Mouse (Mus musculus) heart, adult 9 months (tissue): ENCODE results near the gene Duxf3.
"Not testable (repeated sequence)": the region's sequence is repeated elsewhere in the genome, so short reads cannot be mapped to it uniquely, and the experiment has no call there.

Experiments used
- DNase-seq, 2 experiments: peaks; one replicate each; pipeline ENCODE4 v3.0.0; 2022; ENCODE audit warnings: low spot score in 2 of 2

The Duxf3 gene

GRCm38 (mm10) chr10:58223161-58223560 lies 9.3 kb downstream of the Duxf3 start:
- DNase-seq = not testable (repeated sequence)

GRCm38 (mm10) chr10:58221571-58221970 lies 10.9 kb downstream of the Duxf3 start:
- DNase-seq = peak in 1 of 2 experiments; percentile 69

DNA sequence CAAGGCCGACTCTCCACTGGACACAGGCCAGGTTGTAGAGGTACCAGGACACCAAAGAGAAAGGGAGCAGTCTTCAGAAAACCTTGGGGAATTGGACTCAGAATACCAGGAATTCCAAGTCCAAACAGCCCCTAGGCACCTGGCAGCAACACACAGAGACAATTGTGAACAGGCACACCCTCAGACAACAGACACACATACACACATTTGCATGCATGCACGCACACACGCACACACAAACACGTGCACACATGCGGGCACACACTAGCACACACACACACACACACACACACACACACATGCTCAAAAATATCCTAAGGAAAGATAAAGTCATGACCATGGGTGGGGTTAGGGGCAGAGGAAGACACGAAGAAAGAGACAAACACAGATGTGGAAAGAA lies 11.7 kb downstream of the Duxf3 start:
- no peak for DNase-seq

DNA sequence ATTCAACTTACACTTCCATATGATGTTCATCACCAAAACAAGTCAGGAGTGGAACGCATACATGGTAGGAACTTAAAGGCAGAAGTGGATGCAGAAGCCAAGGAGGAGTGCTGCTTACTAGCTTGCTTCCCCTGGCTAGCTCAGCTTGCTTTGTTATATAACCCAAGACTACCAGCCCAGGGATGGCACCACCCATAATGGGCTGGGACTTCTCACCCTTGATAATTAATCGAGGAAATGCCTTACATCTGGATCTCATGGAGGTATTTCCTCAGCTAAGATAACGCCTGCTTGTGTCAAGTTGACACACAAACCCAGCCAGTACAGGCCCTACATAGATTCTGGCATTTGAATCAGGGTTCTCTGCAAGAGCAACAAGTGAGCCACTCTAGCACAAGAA lies 15.1 kb downstream of the Duxf3 start:
- DNase-seq = no peak

- DNase-seq = no peak
These were observed 17.1 kb downstream of the Duxf3 start for GRCm38 (mm10) chr10:58215353-58215752.

- DNase-seq = no peak
These were observed 17.5 kb downstream of the Duxf3 start for GRCm38 (mm10) chr10:58214934-58215333.

DNA sequence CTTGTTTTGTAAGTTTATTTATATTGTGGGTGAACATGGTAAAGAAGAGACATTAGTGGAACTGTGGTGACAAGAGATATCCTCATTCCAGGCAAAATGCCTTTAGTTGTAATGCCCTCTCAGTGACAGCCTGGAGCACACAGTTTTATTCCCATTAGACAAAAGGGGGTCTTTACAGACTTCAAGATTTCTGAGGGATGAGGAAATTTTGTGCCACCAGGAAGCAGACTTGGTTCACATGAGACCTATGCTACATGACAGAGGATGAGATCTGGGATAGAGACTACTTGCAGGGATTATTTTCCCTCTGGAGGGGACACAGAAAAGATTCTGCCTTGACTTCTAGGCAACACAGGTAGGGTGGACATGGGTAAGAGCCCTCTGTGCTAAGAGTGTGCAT lies 18.0 kb downstream of the Duxf3 start:
- DNase-seq = no peak

DNA sequence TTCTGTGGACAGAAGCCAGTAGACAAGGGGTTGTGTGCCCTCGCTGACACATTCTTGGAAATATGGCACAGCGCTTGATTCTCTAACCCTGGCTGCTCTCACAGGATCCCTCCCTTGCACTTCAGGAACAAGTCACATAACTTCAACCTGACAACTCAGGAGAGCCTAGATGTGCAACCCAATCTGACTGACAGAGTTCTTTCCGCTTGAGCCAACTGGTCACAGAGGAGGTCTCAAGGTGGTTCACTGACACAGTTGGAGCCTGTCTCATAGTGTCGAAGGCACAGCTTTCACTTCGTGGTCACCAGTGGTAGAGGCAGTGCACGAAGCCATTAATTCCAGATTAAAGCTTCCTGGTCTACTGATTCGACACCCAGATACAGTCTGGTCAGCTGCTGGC lies 20.2 kb downstream of the Duxf3 start:
- no peak for DNase-seq

DNA sequence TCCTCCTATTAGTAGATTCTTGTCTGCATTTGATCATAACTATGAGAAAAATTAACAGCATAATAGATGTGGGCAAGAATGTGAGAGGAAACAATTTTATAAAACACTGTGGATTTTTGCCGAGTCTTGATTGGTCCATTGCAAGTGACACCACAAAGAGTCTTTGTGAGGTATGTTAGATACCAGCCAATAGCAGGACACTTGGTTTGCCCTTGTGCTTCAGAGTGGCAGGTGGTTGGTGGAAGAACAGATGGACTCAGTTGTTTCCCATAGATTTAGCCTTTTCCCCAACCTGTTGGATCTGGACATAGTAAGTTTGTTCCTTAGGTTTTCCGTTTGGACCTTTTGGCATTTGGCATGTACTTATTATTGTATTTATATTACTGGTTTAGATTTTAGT lies 21.3 kb downstream of the Duxf3 start:
- DNase-seq = no peak

- no peak for DNase-seq
These were observed 22.0 kb downstream of the Duxf3 start for GRCm38 (mm10) chr10:58210514-58210913.

DNA sequence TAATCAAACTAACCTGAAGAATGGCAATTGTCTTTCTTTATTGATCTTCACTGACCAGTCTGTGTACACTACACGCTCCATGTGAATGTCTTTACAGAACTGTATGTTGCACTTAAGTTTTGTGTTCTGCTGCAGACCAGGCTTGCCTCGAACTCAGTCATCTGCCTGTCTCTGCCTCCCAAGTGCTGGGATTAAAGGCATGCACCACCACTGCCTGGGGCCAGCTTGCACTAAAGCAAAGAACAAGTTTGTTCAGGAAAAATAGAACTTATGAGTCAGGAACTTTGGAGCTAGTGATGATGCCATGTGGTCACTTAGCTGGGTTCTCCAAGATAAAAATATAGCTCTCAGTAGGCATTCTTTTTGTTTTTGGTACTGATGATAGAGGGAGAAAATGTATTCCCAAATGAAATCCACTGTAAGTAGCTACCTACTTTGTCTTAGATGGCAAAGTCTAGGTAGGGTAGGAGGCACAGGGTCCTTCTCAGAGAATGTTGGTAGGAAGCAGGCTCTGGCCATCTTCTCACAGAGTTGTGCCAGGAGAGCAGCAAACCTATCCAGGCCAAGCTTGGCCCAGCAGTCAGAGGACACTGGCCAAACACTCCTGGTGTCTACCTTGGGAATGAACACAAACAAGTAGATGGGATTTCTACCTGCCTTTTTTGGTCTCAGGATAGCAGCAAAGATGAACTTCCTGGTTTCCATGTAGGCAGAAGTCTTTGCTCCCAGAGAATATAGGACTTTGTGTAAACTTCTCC lies 22.6 kb downstream of the Duxf3 start:
- DNase-seq = no peak

DNA sequence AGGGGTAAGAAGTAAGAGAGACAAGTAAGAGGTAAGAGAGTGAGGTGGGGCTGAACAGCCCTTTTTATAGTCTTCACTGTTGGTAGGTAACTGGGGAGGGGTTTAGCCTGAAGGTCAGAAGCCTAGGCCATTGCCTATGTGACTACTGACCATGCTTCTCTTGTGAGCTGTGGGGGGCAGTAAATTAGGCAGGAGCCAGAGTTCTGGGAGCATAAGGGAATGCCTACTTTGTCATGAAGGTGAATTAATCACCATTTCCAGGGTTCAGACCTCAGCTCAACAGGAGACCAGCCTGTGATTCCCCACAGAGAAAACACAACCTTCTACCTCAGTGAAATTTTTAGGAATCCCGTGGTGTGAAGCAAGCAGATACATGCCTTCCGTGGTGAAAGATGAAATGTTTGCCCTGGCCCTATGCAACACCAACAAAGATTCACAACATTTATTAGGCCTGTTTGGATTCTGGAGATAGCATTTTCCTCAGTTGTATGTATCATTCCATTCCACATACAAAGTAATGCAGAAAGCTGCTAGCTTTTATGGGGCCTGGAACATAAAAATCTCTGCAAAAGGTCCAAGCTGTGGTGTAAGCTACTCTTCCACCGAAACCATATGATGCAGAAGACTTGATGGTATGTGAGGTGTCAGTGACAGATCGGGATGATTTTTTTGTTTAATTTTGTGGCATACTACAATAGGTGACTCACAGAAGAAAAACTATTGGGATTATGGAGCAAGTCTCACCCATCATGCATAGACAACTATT lies 25.7 kb downstream of the Duxf3 start:
- DNase-seq = no peak

GRCm38 (mm10) chr10:58205986-58206385 lies 26.5 kb downstream of the Duxf3 start:
- DNase-seq = no peak
